Mouse (Mus musculus) C2C12 (cell line): Measurements from ENCODE around the gene Ptprn2. TPM values are rescaled to one million over a fixed set of nuclear protein-coding genes. Genes with fewer than 3 reads are reported as not detected.

Experiments used
- H3K27me3 ChIP-seq: one replicate; pipeline ENCODE4 v1.6.1; 2011; ENCODE audit not compliant: control insufficient read depth, insufficient read depth, insufficient read length
- H3K36me3 ChIP-seq: one replicate; pipeline ENCODE4 v1.6.1; 2011; ENCODE audit not compliant: control insufficient read depth, insufficient read depth
- H3K4me3 ChIP-seq: one replicate; pipeline ENCODE4 v1.5.1; 2011; ENCODE audit warnings: mild to moderate bottlenecking, control low read depth; ENCODE audit not compliant: poor library complexity, insufficient read depth, severe bottlenecking
- H3K79me2 ChIP-seq: one replicate; pipeline ENCODE4 v1.6.1; 2011; ENCODE audit not compliant: control insufficient read depth, insufficient read depth
- H3K79me3 ChIP-seq: one replicate; pipeline ENCODE4 v1.6.1; 2011; ENCODE audit warnings: low read depth, control low read depth
- H3ac ChIP-seq: one replicate; pipeline ENCODE3; 2011; ENCODE audit warnings: low read depth; ENCODE audit not compliant: control insufficient read depth, insufficient read length
- CEBPB ChIP-seq: IDR thresholded peaks from one replicate; pipeline ENCODE4 v1.6.1; 2011; ENCODE audit warnings: low read depth, mild to moderate bottlenecking, control low read depth, moderate library complexity
- CTCF ChIP-seq: IDR thresholded peaks from one replicate; pipeline ENCODE4 v1.5.1; 2011; ENCODE audit not compliant: control insufficient read depth, insufficient read depth, insufficient read length
- FOSL1 ChIP-seq: IDR thresholded peaks from one replicate; pipeline ENCODE4 v1.8.0; 2011; ENCODE audit warnings: mild to moderate bottlenecking, low read length; ENCODE audit not compliant: poor library complexity, insufficient read depth, severe bottlenecking
- MAX ChIP-seq: IDR thresholded peaks from one replicate; pipeline ENCODE4 v1.6.1; 2011; ENCODE audit warnings: mild to moderate bottlenecking, control low read depth
- MYOD1 ChIP-seq: IDR thresholded peaks from one replicate; pipeline ENCODE4 v1.6.1; 2011; ENCODE audit warnings: low read depth; ENCODE audit not compliant: control insufficient read depth, insufficient read length
- MYOG ChIP-seq: IDR thresholded peaks from one replicate; pipeline ENCODE4 v1.6.1; 2011; ENCODE audit not compliant: control insufficient read depth, insufficient read length; ENCODE audit errors: extremely low read depth
- USF1 ChIP-seq: IDR thresholded peaks from one replicate; pipeline ENCODE4 v1.6.1; 2011; ENCODE audit warnings: low read depth, mild to moderate bottlenecking, control low read depth, moderate library complexity
- polyA plus RNA-seq: library from polyadenylated mRNA; unstranded; fragments of >200 nt; fragmentation: generic; extraction: Trizol; gene quantifications from one replicate; pipeline ENCODE4 v1.2.1, GENCODE M21; 2012; ENCODE audit warnings: missing spikeins

Gene Ptprn2
- polyA plus RNA-seq, 1 experiment: 0.41 TPM

- Histone ChIP-seq H3K36me3 (no peaks in the 10 kb centered on the region), H3ac (no peak overlapping the region), H3K79me2 (no peaks in the 10 kb centered on the region), H3K79me3 (no peaks in the 10 kb centered on the region), H3K27me3 (no peaks in the 10 kb centered on the region), H3K4me3 (no peak overlapping the region)
- no peak for TF ChIP-seq MAX
- no peak for TF ChIP-seq MYOD1
- TF ChIP-seq USF1: no peak
- no peak for TF ChIP-seq CTCF
- TF ChIP-seq CEBPB: no peak
- TF ChIP-seq MYOG: no peak
- TF ChIP-seq FOSL1: no peak
Observed at GRCm38 (mm10) chr12:116595727-116596126, 110.2 kb downstream of the Ptprn2 start.

DNA sequence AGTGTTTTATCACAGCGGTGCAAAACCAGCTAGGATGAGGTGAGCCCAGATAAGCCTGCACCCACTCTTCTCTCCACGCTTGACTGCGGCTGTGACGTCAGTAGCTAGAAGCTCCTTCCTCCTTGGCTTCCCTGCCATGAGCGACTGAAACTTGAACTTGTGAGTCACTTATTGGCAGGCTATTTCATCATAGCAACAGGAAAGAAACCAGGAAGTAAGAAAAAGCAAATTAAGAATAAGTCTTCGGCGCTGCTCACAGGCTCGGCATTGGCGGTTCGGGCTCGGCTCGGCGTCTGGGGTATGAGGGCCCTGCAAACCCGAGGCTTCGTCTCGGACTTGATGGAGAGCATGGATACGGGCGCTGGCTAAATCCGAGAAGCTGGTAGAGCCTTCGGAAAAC, 111.5 kb downstream of the Ptprn2 start:
- H3K79me2 ChIP-seq: no peaks in the 10 kb centered on the region
- H3K4me3 ChIP-seq: no peak overlapping the region
- H3K79me3 ChIP-seq: no peaks in the 10 kb centered on the region
- no peak overlapping the region for H3ac ChIP-seq
- H3K36me3 ChIP-seq: no peaks in the 10 kb centered on the region
- TF ChIP-seq USF1 (no peak), MYOG (no peak), MYOD1 (no peak), CEBPB (no peak), CTCF (no peak)
- no peaks in the 10 kb centered on the region for H3K27me3 ChIP-seq

DNA sequence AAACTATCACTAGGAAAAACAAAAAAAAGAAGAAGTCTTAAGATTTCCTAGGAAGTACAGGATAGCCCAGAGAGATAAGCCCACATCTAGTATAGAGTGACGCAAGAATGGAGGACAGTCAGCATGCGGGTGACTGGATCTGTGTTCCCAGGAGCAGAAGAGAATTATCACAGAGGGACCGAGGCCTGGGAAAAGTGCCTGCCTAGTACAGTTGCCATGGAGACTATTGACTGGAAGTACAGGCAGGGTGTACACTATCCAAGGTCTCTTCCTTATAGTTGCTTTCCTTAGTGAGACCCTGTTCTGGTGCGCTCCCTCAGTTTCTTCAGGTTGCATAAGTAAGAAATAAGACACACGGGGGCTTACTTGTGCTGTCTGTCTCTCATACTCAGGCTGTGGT, 112.2 kb downstream of the Ptprn2 start:
- no peaks in the 10 kb centered on the region for H3K27me3 ChIP-seq
- H3K79me3 ChIP-seq: no peaks in the 10 kb centered on the region
- TF ChIP-seq CEBPB (no peak), MAX (no peak), MYOD1 (no peak), USF1 (no peak), FOSL1 (no peak), MYOG (no peak), CTCF (no peak)
- no peak overlapping the region for H3K4me3 ChIP-seq
- no peaks in the 10 kb centered on the region for H3K79me2 ChIP-seq
- H3K36me3 ChIP-seq: no peaks in the 10 kb centered on the region
- H3ac ChIP-seq: no peak overlapping the region

DNA sequence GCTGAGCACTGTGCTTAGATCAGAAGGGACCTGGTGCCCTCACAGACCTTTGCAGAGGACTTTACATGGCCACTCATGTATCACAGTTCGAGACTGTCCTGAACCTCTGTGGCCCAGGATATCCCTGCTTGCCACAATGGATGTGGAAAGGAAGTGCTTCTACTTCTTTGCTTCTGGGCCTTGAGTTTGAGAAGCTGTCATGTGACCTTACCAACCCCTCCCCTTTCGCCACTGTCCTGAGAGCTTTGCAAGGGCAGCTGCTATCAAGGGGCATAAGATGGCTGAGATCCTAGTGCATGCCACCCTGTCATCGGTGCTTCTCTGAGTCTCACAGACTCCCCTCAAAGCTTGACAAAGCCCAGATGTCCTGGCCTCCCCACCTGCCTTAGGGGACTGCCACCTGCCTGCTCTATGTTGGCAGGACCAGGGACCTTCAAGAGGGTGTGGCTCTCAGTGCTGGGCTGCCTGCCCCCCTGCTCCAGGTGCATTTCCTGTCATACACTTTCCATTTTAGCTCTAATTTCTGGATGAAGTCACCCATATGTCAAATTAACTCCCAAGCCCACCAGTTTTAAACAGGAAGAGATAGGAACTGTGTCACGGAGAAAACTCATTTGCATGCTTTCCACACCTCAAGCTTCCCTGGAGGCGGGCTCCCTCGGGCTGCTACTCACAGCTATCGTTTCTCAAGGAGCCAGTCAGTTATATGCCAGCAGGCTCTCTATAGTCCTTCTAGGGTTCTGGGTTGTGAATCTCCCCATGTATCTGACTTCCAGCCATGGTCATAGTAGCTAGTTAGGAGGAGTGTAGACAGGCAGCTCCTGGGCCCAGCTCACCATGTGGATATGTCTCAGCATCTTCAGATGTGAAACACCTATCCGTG, 112.8 kb downstream of the Ptprn2 start:
- Histone ChIP-seq H3K27me3 (no peaks in the 10 kb centered on the region), H3K36me3 (no peaks in the 10 kb centered on the region), H3ac (no peak overlapping the region), H3K79me3 (no peaks in the 10 kb centered on the region), H3K4me3 (no peak overlapping the region), H3K79me2 (no peaks in the 10 kb centered on the region)
- no peak for TF ChIP-seq CEBPB
- TF ChIP-seq MAX: no peak
- no peak for TF ChIP-seq CTCF
- no peak for TF ChIP-seq USF1
- no peak for TF ChIP-seq MYOG
- TF ChIP-seq MYOD1: no peak
- no peak for TF ChIP-seq FOSL1

- H3K79me3 ChIP-seq: no peaks in the 10 kb centered on the region
- no peak overlapping the region for H3K4me3 ChIP-seq
- H3K36me3 ChIP-seq: no peaks in the 10 kb centered on the region
- no peaks in the 10 kb centered on the region for H3K79me2 ChIP-seq
- TF ChIP-seq MYOD1 (no peak), FOSL1 (no peak), MYOG (no peak), CEBPB (no peak), CTCF (no peak), MAX (no peak), USF1 (no peak)
- no peaks in the 10 kb centered on the region for H3K27me3 ChIP-seq
- H3ac ChIP-seq: no peak overlapping the region
Observed at GRCm38 (mm10) chr12:116599537-116599936, 114.0 kb downstream of the Ptprn2 start.

DNA sequence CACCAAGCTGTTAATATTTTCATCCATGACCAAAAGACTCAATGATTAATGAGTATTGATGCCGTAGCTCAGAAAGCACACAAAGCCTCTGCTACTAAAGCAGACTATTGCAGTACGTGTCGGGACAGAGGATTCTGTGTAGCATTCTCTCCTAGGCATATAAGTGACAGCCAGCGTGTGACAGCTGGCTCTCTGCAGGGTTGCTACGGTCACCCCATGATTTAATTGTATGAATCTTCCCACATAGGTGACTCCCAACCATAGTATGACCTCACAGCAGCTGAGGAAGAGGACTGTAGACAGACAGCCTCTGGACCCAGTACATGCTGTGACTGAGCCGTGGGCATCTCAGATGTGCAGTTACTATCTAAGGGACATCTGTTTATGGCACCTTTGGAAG, 114.5 kb downstream of the Ptprn2 start:
- no peak overlapping the region for H3ac ChIP-seq
- no peaks in the 10 kb centered on the region for H3K79me3 ChIP-seq
- no peaks in the 10 kb centered on the region for H3K36me3 ChIP-seq
- TF ChIP-seq MYOD1 (no peak), USF1 (no peak), CTCF (no peak), MAX (no peak), MYOG (no peak), CEBPB (no peak)
- no peaks in the 10 kb centered on the region for H3K27me3 ChIP-seq
- H3K79me2 ChIP-seq: no peaks in the 10 kb centered on the region
- no peak overlapping the region for H3K4me3 ChIP-seq
